Mouse (Mus musculus): ENCODE measurements around the gene Hand1. TPM values are rescaled to one million over a fixed set of nuclear protein-coding genes. Genes with fewer than 3 reads are reported as not detected.

Hand1 gene
- polyA plus RNA-seq, 1 experiment from 2014 or later, result 0.13 TPM

DNA sequence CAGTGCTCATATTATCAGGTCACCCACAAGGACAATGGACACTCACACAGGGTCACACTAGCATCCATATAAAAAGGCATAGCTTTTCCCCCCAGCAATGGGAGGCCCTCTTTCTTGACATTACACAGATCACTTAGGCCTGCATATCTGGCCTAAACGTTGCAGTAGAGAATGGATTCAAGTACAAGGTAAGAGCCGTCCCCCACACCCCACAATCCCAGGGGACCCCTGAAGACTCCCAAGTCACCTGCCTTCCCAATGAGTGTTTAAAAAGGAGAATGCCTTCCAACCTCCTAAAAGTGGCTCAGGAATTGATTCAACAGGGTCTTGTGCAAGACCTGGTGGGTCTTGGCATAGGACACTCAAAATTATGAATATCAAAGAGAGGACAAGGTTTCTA is 2.7 kb upstream of the Hand1 start:
- Histone ChIP-seq H3K27ac (no peak overlapping the region), H3K36me3 (ENCODE audit: insufficient read depth, low read length) (no peaks in the 10 kb centered on the region), H3K9me3 (replicated peaks; ENCODE audit: low read length) (no peaks in the 10 kb centered on the region), H3K4me3 (replicated peaks; ENCODE audit: low read depth, low read length) (no peak overlapping the region), H3K4me2 (ENCODE audit: low read length) (no peak overlapping the region), H3K4me1 (replicated peaks; ENCODE audit: insufficient read depth, low read length) (peaks cover 8% of the 10 kb centered on the region; the same call in 1 of the 2 replicates), H3K27me3 (ENCODE audit: insufficient read depth, low read length) (peaks cover 96% of the 10 kb centered on the region), H3K9ac (ENCODE audit: low read depth, low read length) (no peak overlapping the region)
- WGBS, result 41% methylated on average over 2 of the region's 2 CpGs
- ATAC-seq (replicated peaks; ENCODE audit: low FRiP score, low read depth) (no peak), DNase-seq (ENCODE audit: low spot score) (no peak)
- TF ChIP-seq CTCF (IDR thresholded peaks at IDR 0.05; ENCODE audit: low read depth), result no peak

DNA sequence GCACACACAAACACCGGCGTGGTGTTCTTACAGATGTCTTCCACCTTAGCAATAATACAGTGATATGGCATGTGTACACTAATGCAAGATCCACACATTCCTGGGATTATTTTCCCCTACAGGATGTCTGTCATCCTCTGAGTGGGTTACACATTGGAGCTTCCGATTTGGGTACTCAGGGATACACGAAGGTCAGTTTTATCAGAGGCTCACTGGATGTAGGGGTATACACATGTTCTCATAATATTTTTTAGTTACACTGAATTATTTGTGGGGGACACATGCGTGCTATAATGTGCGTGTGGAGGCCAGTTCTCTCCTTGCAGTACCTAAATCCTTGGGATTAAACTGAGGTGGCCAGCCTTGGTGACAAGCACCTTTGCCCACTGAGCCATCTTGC is 1.4 kb upstream of the Hand1 start:
- no peak overlapping the region for H3K4me2 ChIP-seq (ENCODE audit: low read length)
- H3K4me3 ChIP-seq (replicated peaks; ENCODE audit: low read depth, low read length), result no peak overlapping the region
- H3K9ac ChIP-seq (ENCODE audit: low read depth, low read length), result no peak overlapping the region
- ATAC-seq (replicated peaks; ENCODE audit: low FRiP score, low read depth) (no peak), DNase-seq (ENCODE audit: low spot score) (no peak)
- 16% methylated on average over 6 of the region's 6 CpGs for WGBS
- TF ChIP-seq CTCF (IDR thresholded peaks at IDR 0.05; ENCODE audit: low read depth), result no peak
- peaks cover 96% of the 10 kb centered on the region for H3K27me3 ChIP-seq (ENCODE audit: insufficient read depth, low read length)
- H3K4me1 ChIP-seq (replicated peaks; ENCODE audit: insufficient read depth, low read length), result peaks cover 13% of the 10 kb centered on the region; the same call in 1 of the 2 replicates
- no peaks in the 10 kb centered on the region for H3K36me3 ChIP-seq (ENCODE audit: insufficient read depth, low read length)
- H3K9me3 ChIP-seq (replicated peaks; ENCODE audit: low read length), result no peaks in the 10 kb centered on the region
- no peak overlapping the region for H3K27ac ChIP-seq

DNA sequence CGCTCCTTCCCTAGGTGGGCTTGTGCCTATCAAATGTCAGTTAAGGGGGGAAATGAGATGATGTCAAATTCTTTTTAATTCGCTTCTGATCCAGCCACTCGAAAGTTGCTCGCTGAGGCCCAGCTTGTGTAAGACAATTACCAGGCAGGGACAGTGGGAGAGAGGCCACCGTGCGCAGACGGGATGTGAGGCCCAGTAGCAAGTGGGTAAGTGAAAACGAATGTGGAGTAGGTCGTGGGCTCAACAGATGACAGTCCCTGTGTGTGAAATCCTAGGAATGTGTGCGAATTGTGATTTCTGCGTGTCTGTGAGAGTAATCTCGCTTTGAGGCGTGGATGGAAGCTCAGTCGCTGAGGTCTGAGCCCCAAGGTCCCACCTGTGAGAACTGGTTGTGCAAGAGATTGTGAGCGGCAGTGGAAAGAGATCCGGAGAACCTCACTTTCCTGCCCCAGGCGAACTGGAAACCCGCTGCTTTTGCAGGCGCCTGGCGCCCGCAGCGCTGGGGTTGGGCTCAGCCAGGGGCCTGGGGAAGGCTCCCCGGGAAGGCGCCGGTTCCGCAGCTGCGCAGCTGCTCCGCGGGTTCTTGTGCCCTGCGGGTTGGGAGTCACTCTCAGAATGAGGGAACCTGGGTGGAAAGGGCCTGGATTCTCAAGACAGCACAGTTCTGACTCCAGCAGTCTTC is 819 bp upstream of the Hand1 start:
- WGBS, result 4% methylated on average over 30 of the region's 30 CpGs
- peaks cover 95% of the 10 kb centered on the region for H3K27me3 ChIP-seq (ENCODE audit: insufficient read depth, low read length)
- no peak overlapping the region for H3K4me2 ChIP-seq (ENCODE audit: low read length)
- H3K27ac ChIP-seq, result no peak overlapping the region
- no peaks in the 10 kb centered on the region for H3K36me3 ChIP-seq (ENCODE audit: insufficient read depth, low read length)
- H3K4me3 ChIP-seq (replicated peaks; ENCODE audit: low read depth, low read length), result no peak overlapping the region
- peaks cover 16% of the 10 kb centered on the region; the same call in 1 of the 2 replicates for H3K4me1 ChIP-seq (replicated peaks; ENCODE audit: insufficient read depth, low read length)
- no peaks in the 10 kb centered on the region for H3K9me3 ChIP-seq (replicated peaks; ENCODE audit: low read length)
- DNase-seq (ENCODE audit: low spot score), result no peak
- ATAC-seq (replicated peaks; ENCODE audit: low FRiP score, low read depth), result no peak
- no peak overlapping the region for H3K9ac ChIP-seq (ENCODE audit: low read depth, low read length)
- TF ChIP-seq CTCF (IDR thresholded peaks at IDR 0.05; ENCODE audit: low read depth), result no peak

DNA sequence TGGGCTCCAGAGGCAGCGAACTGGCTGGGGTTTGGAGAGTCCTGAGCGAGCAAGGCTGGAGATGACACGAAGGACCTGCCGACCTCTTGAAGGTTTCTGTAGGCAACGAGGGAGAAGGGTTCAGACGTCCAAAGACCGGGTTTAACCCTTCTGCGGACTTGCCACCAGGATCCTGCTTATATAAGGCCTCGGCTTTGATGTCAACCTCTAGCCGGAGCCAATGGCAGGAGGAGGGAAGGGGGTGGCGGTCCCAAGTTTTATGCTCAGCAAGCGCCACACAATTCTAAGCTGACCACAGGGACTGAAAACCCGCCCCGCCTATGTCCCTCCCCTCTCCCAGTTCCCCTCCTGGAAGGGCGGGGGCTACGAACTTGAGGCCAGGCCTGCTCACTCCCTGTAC is 757 bp downstream of the Hand1 start:
- H3K4me3 ChIP-seq (replicated peaks; ENCODE audit: low read depth, low read length), result no peak overlapping the region

DNA sequence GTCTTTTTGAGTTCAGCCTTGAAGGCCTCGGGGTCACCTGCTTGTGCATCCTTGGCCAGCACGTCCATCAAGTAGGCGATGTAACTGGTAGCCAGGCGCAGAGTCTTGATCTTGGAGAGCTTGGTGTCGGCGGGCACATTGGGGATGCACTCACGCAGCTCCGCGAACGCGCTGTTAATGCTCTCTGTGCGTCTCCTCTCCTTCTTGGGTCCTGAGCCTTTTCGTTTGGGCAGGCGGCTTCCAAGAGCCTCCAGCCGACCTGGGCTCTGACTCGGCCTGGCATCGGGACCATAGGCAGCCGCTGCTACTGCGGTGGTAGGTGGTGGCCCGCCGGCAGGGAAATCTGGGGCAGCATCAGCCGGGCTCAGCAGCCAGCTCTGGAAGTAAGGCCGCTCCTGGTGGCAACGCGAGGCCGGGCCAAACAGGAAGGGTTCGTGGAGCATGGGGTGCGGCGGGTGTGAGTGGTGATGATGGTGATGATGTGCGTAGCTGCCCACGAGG is 1.3 kb downstream of the Hand1 start:
- Histone ChIP-seq H3K36me3 (ENCODE audit: insufficient read depth, low read length) (no peaks in the 10 kb centered on the region), H3K4me3 (replicated peaks; ENCODE audit: low read depth, low read length) (no peak overlapping the region), H3K4me2 (ENCODE audit: low read length) (no peak overlapping the region), H3K27ac (no peak overlapping the region), H3K27me3 (ENCODE audit: insufficient read depth, low read length) (peaks cover 95% of the 10 kb centered on the region), H3K9me3 (replicated peaks; ENCODE audit: low read length) (no peaks in the 10 kb centered on the region), H3K9ac (ENCODE audit: low read depth, low read length) (no peak overlapping the region), H3K4me1 (replicated peaks; ENCODE audit: insufficient read depth, low read length) (peaks cover 19% of the 10 kb centered on the region)
- ATAC-seq (replicated peaks; ENCODE audit: low FRiP score, low read depth) (no peak), DNase-seq (ENCODE audit: low spot score) (no peak)
- no peak for TF ChIP-seq CTCF (IDR thresholded peaks at IDR 0.05; ENCODE audit: low read depth)
- WGBS, result 11% methylated on average over 31 of the region's 31 CpGs

More for the DNA sequence above, 757 bp downstream of the Hand1 start:
- DNase-seq (ENCODE audit: low spot score) (no peak), ATAC-seq (replicated peaks; ENCODE audit: low FRiP score, low read depth) (no peak)
- no peak overlapping the region for H3K9ac ChIP-seq (ENCODE audit: low read depth, low read length)
- TF ChIP-seq CTCF (IDR thresholded peaks at IDR 0.05; ENCODE audit: low read depth), result no peak
- H3K9me3 ChIP-seq (replicated peaks; ENCODE audit: low read length), result no peaks in the 10 kb centered on the region
- H3K4me2 ChIP-seq (ENCODE audit: low read length), result no peak overlapping the region
- peaks cover 21% of the 10 kb centered on the region for H3K4me1 ChIP-seq (replicated peaks; ENCODE audit: insufficient read depth, low read length)
- peaks cover 95% of the 10 kb centered on the region for H3K27me3 ChIP-seq (ENCODE audit: insufficient read depth, low read length)
- no peaks in the 10 kb centered on the region for H3K36me3 ChIP-seq (ENCODE audit: insufficient read depth, low read length)
- WGBS, result 11% methylated on average over 15 of the region's 16 CpGs
- H3K27ac ChIP-seq, result no peak overlapping the region

DNA sequence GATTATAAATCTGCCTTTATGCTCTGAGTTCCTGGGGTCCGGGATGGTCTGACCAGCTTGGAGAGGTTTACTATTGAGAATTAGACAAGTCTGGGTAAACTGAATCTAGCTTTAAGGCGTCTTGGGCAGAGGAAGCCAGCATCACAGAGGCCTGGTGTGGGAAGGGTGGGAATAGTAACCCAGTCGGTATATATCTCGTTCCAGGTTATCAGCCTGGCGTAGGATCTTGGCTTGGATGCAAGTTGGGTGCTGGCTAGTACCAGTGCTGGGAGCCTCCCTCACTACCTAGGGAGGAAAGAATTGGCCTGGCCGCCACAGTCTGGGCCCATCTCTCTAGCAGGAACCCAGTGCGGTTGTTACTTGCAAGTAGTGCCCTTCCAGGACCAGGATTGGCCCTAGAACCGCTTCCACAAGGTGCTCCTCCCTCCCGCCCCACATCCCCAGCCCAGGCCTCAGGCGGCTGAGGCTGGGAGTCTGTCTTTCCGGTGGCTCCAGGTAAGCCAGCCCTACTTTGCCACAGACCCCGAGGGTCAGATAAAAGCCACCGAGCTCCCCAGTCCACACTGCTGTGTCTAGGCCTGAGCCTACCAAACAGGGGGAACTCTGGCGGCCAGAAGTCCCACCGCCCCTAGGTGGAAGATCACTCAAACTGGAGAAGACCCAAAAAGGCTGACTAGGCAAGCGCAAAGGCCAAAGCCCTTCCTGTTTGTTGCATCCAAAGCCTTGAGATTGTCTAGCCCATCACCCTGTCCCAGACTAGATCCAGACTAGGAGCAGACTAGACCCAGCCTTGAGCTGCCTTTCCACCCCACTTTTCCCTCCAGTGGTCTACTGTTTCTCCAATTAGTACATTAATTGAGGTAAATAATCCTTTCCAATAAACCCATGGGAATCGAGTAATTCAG is 2.5 kb downstream of the Hand1 start:
- Histone ChIP-seq H3K27me3 (ENCODE audit: insufficient read depth, low read length) (peaks cover 85% of the 10 kb centered on the region), H3K36me3 (ENCODE audit: insufficient read depth, low read length) (no peaks in the 10 kb centered on the region), H3K4me3 (replicated peaks; ENCODE audit: low read depth, low read length) (no peak overlapping the region), H3K4me1 (replicated peaks; ENCODE audit: insufficient read depth, low read length) (peaks cover 19% of the 10 kb centered on the region), H3K27ac (no peak overlapping the region), H3K4me2 (ENCODE audit: low read length) (no peak overlapping the region), H3K9ac (ENCODE audit: low read depth, low read length) (no peak overlapping the region), H3K9me3 (replicated peaks; ENCODE audit: low read length) (no peaks in the 10 kb centered on the region)
- 48% methylated on average over 17 of the region's 17 CpGs for WGBS
- DNase-seq (ENCODE audit: low spot score), result no peak
- no peak for TF ChIP-seq CTCF (IDR thresholded peaks at IDR 0.05; ENCODE audit: low read depth)
- no peak for ATAC-seq (replicated peaks; ENCODE audit: low FRiP score, low read depth)
